Mouse (Mus musculus) liver (tissue): ENCODE results near the gene Skint11.
"Not testable (repeated sequence)": the region's sequence is repeated elsewhere in the genome, so short reads cannot be mapped to it uniquely, and the experiment has no call there.

Experiments used
- DNase-seq: peaks from one replicate; pipeline ENCODE4 v3.0.0-alpha.2; 2020; ENCODE audit warnings: mixed read lengths

The Skint11 gene

GRCm38 (mm10) chr4:114163084-114163483 is at the start of gene Skint11:
Gene Skint11, plus strand, starts transcription at chr4:114163384.
- no peak for DNase-seq

GRCm38 (mm10) chr4:114161149-114161548 is 2.0 kb upstream of the Skint11 start:
- DNase-seq: no peak

- DNase-seq: not testable (repeated sequence)
Observed at GRCm38 (mm10) chr4:114172898-114173297, 9.7 kb downstream of the Skint11 start.

GRCm38 (mm10) chr4:114256906-114257305 is 93.7 kb downstream of the Skint11 start:
- not testable (repeated sequence) for DNase-seq
